Mouse (Mus musculus) retina, adult 2 months (tissue): ENCODE measurements around the gene Ptges.
"Not testable (repeated sequence)": the region's sequence is repeated elsewhere in the genome, so short reads cannot be mapped to it uniquely, and the experiment has no call there.

Source experiments
- DNase-seq: peaks from one replicate; pipeline ENCODE4 v3.0.0-alpha.2; 2012; ENCODE audit warnings: low read depth, low spot score

The Ptges gene

DNA sequence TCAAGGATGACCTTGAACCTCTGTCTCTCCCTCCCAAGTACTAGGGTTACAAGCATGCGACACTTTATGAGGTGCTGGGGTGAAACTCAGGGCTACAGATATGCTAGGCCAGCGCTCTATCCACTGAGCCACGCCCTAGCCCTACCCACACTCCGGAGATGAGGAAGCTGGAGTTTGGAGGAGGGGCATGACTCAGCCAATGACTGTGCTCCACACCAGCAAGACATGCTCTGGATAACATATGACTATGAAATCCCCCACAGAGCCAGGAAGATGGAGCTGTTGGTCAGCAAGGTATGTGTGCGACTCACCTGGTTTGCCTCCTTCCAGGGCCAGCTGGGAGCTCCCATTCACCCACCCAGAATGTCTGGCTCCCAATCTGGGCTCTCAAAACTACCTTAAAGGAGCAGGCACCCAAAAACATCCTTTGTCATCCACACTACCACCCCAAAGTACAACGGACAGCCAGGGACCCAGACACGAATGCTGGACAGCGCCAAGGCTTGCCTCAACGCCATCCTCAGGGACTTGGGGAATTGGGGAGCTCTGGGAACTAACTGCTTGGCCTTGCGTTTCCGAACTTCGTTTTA lies 675 bp downstream of the Ptges start:
- DNase-seq = no peak

GRCm38 (mm10) chr2:30927844-30928628 lies 1.6 kb downstream of the Ptges start:
- DNase-seq = peak; percentile 72

DNA sequence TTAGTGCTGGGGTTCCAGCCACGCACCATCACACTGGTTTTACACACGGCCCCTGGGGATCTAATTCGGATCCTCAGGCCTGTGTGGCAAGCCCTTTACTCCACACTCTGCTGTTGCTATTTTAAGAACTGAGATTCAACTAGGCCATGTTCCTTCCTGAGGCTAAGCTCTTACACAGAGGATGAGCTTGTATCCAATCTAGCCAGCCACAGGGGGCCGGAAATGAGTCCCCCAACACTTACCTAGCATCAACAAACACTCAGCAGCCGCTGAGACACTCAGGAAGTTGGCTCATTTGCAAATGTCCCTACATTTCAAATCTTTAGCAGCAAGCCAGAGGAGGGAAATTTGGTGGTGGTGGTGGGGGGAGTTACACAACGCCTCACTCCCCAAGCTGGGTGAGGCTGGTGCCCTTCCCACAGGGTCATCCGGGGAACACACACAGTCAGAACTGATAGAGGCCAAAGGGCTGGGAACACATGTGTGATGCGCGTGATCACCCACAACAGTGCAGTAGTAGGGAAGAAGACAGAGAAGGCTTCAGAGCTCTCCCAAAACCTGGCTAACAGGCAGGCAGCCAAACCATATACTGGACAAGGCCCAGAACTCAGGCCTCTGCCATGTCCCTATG lies 2.4 kb downstream of the Ptges start:
- peak; percentile 50 for DNase-seq

- DNase-seq = no peak
These were observed 3.3 kb downstream of the Ptges start for GRCm38 (mm10) chr2:30926381-30926780.

DNA sequence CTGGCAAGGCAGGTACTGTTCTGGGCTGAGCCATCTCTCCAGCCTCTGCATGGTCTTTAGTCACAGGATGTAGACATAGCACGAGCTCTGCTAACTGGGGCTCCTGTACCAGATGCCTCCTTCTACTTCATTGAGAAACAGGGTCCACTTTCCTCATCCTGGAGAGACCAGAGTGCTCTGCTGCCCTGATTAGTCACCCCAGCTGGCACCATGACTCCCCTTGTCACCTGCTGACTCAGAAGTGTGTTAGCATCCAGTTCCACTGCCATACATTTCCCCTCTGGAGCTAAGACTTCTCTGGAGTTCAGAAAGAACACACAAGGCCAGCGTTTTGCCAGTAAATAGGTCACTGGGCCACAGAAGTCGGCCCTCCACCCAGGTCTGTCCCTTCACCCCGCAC lies 4.5 kb downstream of the Ptges start:
- no peak for DNase-seq

GRCm38 (mm10) chr2:30923099-30923498 lies 6.6 kb downstream of the Ptges start:
- DNase-seq = no peak

- no peak for DNase-seq
These were observed 9.4 kb downstream of the Ptges start for GRCm38 (mm10) chr2:30920216-30920615.

DNA sequence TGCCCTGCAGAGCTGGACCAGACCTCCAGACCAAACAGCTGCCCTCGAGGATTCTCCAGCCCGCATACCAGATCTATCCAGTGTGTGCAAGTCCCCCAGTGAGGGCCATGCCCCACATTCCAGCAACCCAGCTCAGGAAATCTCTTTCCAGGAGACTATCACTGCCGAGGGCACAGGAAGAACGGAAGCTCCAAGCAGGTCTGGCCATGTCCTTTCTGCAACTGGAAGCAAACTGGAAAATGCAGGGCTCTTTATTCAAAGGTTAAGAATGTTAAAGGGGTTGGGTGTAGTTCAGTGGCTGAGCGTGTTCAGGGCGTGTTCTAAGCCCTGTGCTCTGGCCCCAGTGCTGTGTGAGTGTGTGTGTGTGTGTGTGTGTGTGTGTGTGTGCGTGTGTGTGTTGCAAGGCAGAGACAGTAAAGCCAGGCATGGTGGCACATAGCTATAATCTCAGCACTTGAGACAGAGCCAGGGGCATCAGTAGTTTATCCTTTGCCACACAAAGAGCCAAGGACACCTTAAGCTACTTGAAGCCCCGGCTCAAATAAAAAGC lies 10.8 kb downstream of the Ptges start:
- no peak for DNase-seq

- no peak for DNase-seq
These were observed 11.5 kb downstream of the Ptges start for GRCm38 (mm10) chr2:30918126-30918525.

- DNase-seq = no peak
These were observed 12.0 kb downstream of the Ptges start for GRCm38 (mm10) chr2:30917649-30918048.

GRCm38 (mm10) chr2:30915933-30916332 lies 13.7 kb downstream of the Ptges start:
- not testable (repeated sequence) for DNase-seq

DNA sequence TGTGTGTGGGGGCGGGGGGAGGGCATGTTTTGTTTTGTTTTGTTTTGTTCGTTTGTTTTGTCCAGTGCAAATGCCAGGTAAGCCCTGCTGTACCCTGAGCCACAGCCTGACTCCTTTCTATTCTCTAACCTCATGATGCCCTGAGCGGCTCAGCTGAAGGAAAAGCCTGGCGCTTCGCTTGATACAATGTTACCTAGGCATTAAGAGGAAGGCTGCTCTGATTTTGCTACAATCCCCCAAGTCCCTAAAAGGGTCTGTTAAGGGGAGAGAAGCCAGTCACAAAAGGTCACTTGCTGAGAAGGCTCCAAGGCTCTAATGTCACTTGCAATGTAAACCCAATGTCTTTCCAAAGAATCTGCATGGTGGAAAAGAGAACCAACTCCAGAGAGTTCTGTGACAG lies 14.3 kb downstream of the Ptges start:
- no peak for DNase-seq

- no peak for DNase-seq
These were observed 14.8 kb downstream of the Ptges start for GRCm38 (mm10) chr2:30914836-30915235.

DNA sequence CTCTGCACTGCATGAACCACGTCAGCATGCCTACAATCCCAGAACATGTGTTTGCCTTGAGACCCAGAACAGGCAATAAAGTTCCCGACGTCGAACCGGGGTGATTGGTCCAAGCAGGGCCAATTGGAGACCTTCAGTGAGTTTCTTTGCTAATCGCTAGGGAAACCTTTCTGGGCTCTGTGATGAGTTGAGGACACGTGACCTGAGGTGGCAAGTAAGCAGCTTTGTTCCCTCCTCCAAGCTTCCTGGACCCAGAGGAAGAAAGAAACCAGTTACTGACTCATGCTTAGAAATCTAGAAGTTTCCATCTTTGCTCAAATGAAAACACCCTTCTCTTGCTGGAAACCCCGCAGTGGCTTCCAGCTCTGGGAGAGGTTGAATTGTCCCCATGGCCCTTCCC lies 16.6 kb downstream of the Ptges start:
- no peak for DNase-seq

DNA sequence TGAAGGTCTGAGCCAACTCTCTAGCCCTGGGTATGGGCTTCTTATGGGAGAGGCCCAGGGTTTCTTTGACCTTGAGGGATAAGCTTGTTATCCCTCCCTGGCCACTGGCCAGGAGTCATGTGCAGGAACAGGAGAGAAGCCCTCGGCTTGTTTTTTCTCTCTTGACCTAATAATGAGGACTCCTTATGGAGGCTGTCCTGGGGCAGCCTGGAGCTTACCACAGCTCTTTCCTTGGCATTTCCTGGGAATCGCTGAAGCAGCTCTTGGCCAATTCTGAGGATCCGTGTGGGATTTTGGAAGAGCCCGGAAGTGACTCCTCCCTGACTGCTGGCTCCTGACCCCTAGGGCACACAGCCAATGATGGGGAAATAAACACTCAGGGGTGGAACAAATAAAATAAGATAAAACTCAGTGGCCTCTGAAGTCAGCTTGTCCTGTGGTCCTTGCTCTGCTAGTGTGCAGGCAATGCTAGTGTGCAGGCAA lies 17.3 kb downstream of the Ptges start:
- no peak for DNase-seq

DNA sequence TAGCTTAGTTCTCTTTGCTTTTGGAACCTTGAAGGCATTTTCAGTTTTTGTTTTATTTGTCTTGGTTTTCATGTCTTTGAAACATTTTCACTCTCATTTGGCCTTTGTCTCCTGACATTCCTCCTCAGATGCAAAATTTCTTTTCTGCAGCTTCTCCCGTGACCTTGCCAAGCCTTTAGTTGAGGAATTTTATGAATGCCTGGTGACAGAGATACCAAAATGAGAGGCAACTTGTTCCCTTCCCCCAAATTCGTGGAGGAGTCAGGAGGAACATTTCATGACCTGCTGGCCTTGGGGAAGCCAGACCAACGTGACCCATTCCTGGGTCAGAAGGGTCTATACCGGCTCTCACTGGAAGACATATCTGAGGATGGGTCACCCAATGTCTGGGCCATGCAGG lies 23.0 kb downstream of the Ptges start:
- DNase-seq = no peak

DNA sequence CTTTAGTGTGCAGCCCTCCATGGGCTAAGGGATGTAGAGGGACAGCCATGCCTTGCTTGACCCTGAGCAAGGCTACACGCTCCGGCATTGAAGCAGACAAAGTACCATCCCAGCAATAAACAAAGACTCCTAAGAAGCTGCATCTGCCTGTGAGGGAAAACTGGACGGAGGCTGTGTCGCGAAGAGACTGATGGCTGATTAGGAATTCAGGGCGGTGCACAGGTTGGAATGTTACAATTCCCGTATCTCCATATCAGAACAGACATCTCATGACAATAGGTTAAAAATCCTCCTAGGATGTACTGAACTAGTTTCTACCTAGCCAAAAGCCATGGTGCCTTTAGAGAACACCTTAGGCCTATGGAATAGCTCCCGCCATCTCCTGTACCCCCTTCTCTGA lies 23.8 kb downstream of the Ptges start:
- DNase-seq = no peak

DNA sequence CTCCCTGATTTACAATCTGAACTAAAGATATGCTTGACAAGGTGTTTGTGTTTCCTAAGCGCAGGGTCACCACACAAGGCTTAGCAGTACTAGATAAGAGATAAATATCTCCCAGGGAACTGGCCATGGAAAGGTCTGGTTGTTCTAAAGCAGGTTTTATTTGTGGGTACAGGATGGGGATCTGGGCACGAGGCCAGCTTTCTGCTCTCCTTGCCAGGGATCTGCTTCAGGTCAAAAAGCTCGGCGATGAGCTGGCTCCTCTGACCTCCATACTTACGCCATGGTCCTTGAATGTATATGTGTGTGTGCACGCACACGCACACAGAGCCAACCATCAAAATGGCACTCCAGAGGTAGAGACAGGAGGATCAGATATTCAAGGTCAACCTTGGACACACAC lies 24.7 kb downstream of the Ptges start:
- no peak for DNase-seq

DNA sequence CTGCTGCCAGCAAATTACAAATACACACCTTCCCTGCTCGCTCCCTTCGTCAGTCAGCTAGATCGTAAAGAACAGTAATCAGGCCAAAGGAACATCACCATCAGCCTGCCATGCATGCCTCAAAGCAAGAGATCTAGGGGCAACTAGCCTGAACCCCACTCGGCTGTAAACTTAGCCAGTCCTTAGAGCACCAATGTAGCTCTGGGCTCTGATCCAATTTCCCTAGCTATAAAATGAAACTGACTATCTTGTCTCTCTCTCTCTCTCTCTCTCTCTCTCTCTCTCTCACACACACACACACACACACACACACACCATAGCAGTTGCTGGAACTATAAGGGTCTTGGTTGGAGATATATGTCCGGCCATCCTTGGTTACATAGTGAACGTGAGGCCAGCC lies 25.4 kb downstream of the Ptges start:
- DNase-seq = no peak

DNA sequence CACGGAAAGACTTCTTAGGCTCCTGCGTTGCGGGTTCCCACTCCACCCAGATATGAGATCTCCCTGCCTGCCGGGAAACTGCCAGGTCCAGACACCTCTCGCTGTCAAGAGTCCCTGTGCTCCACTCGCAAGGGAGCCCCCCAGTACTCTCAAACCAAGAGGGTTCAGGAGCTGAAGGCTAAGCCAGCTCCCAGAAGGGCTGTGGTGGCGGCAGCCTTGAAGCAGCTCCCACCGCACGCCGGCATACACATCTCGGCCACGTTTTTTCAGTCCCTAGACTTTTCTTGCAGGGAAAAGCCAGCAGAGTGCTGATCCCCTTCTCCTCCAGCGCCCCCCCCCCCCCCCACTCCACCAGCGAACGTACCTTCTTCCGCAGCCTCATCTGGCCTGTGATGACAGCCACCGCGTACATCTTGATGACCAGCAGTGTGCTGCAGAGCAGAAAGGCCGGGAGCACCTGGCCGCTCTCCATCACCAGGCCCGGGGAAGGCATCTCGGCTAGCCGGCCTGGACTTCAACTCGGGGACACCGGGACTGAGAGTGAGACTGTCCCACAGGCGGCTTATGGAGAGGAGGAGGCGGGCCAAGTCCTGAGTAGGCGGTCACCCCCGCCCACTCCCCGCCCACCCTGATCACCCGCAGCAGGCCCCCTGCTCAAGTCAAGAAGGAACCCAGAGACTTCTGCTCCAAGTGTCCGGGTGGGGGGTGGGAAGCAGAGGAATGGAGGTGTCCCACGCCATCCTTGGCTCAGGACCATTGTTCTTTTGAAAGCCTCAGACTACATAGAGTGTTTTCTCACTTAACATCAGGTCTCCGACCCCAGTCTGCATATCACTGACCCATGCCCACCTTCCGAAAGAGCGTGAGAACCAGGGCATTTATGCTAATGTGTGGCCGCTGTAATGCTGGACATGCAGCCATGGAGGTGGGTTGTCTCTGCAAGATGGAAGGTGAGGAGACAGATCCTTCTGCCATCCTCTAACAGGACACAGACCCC lies 26.6 kb downstream of the Ptges start:
- DNase-seq = no peak

DNA sequence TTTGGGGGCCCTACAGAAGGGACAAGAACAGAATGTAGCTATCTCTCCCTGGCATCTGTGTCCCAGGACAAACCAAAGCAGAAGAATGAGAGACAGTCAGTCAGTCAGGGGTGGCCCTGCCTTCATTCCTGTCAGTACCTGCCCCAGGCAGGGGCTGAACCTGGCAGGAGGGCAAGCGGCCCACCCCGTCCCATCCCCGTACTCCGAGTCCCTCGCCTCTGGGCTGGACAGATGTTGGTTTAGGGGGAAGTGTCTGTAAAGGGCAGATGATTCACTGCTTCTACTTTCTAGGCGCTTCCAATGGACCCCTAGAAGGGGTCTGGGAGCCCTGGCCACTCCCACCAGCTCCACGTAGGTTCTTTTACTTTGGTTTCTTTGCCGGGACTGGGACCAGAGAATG lies 27.4 kb downstream of the Ptges start:
- DNase-seq = no peak
